Mouse (Mus musculus) liver, adult 2 months (tissue): ENCODE data around the gene AC170998.1. TPM values are rescaled to one million over a fixed set of nuclear protein-coding genes. Genes with fewer than 3 reads are reported as not detected.
A peak's percentile ranks its signal among the peaks of the same experiment; 100 is the strongest.

ENCODE experiments used
- DNase-seq: peaks from one replicate; pipeline ENCODE4 v3.0.0-alpha.2; 2011; ENCODE audit warnings: low read depth, low spot score; ENCODE audit errors: extremely low read depth
- H3K27ac ChIP-seq: fragments of 200-500 bp; replicated peaks from 2 replicates; pipeline ENCODE4 v1.5.1; 2012; ENCODE audit warnings: low read depth, mild to moderate bottlenecking, control low read depth, inconsistent platforms, low read length; ENCODE audit not compliant: insufficient read depth
- H3K27me3 ChIP-seq: fragments of 200-500 bp; 2 replicates; pipeline ENCODE4 v1.6.1; 2012; ENCODE audit warnings: mild to moderate bottlenecking, moderate library complexity, low read length, inconsistent platforms; ENCODE audit not compliant: control insufficient read depth, insufficient read depth
- H3K36me3 ChIP-seq: fragments of 200-500 bp; 2 replicates; pipeline ENCODE4 v1.6.1; 2012; ENCODE audit warnings: low read length, inconsistent platforms; ENCODE audit not compliant: control insufficient read depth, insufficient read depth
- H3K4me1 ChIP-seq: fragments of 200-500 bp; 2 replicates; pipeline ENCODE4 v1.6.1; 2011; ENCODE audit warnings: low read length; ENCODE audit not compliant: control insufficient read depth, insufficient read depth
- H3K4me3 ChIP-seq: fragments of 200-500 bp; 2 replicates; pipeline ENCODE4 v1.5.1; 2011; ENCODE audit warnings: low read depth, mild to moderate bottlenecking, control low read depth, low read length, moderate library complexity; ENCODE audit not compliant: insufficient read depth
- H3K79me2 ChIP-seq: fragments of 200-500 bp; 2 replicates; pipeline ENCODE4 v1.6.1; 2012; ENCODE audit warnings: inconsistent platforms, mild to moderate bottlenecking, low read length, moderate library complexity; ENCODE audit not compliant: control insufficient read depth, insufficient read depth
- H3K9ac ChIP-seq: fragments of 200-500 bp; 2 replicates; pipeline ENCODE4 v1.6.1; 2012; ENCODE audit warnings: low read depth, mild to moderate bottlenecking, control low read depth, inconsistent platforms, low read length
- CTCF ChIP-seq: fragments of 200-500 bp; IDR thresholded peaks from 2 replicates; pipeline ENCODE4 v1.5.1; 2011; ENCODE audit warnings: low read depth, low read length, control low read depth
- POLR2A ChIP-seq: fragments of 200-500 bp; IDR thresholded peaks from 2 replicates; pipeline ENCODE4 v1.6.1; 2011; ENCODE audit warnings: low read length, control low read depth; ENCODE audit not compliant: insufficient read depth; ENCODE audit errors: extremely low read depth
- WGBS: fragments of 180-500 bp; shearing (Covaris S2); methylation state at CpG from one replicate; pipeline ENCODE4 v1.1.7; 2018; 5-methylcytosine and 5-hydroxymethylcytosine counted together
- polyA plus RNA-seq: library from polyadenylated mRNA; depleted of rRNA; stranded (reverse); fragments of >200 nt; gene quantifications from 2 replicates; pipeline ENCODE4 v1.2.3, GENCODE M21; 2012
- total RNA-seq: library from RNA; depleted of rRNA; stranded (reverse); fragments of >200 nt; gene quantifications from 2 replicates; pipeline ENCODE4 v1.2.3, GENCODE M21; 2014

AC170998.1 gene
- total and polyA plus RNA-seq, 2 experiments, result 2.3 TPM; not detected in 1

GRCm38 (mm10) chr17:28690776-28691686, 34.9 kb upstream of the AC170998.1 start, which contains the start of gene Mapk14:
TSS of gene Mapk14 (plus strand) at chr17:28691329.
- Histone ChIP-seq H3K79me2 (peaks cover 15% of the 10 kb centered on the region), H3K9ac (peak within 1 kb of the TSS; percentile 98), H3K4me3 (peak within 1 kb of the TSS; percentile 97), H3K27ac (peak within 1 kb of the TSS; percentile 83), H3K27me3 (no peaks in the 10 kb centered on the region), H3K4me1 (peaks cover 23% of the 10 kb centered on the region), H3K36me3 (no peaks in the 10 kb centered on the region)
- DNase-seq, result peak; percentile 95
- TF ChIP-seq CTCF, result peak; percentile 93
- peak; percentile 98 for TF ChIP-seq POLR2A
- WGBS, result under 1% methylated on average over 86 of the region's 86 CpGs

- peaks cover 28% of the 10 kb centered on the region for H3K4me1 ChIP-seq
- DNase-seq, result peak; percentile 70
- H3K9ac ChIP-seq, result peak overlapping the region; percentile 98
- under 1% methylated on average over 53 of the region's 53 CpGs for WGBS
- no peak for TF ChIP-seq CTCF
- 0 out of 2 replicates have a peak, but pooled peaks have one; percentile 6 for TF ChIP-seq POLR2A
- H3K27ac ChIP-seq, result peak overlapping the region; percentile 71
- H3K27me3 ChIP-seq, result no peaks in the 10 kb centered on the region
- peak overlapping the region; percentile 97 for H3K4me3 ChIP-seq
- peaks cover 20% of the 10 kb centered on the region for H3K79me2 ChIP-seq
- no peaks in the 10 kb centered on the region for H3K36me3 ChIP-seq
Measured at GRCm38 (mm10) chr17:28691687-28692340, 34.1 kb upstream of the AC170998.1 start.

- peak overlapping the region; percentile 71 for H3K27ac ChIP-seq
- H3K79me2 ChIP-seq, result peaks cover 23% of the 10 kb centered on the region
- peak; percentile 64 for DNase-seq
- H3K36me3 ChIP-seq, result no peaks in the 10 kb centered on the region
- peak overlapping the region; percentile 97 for H3K4me3 ChIP-seq
- WGBS, result under 1% methylated on average over 18 of the region's 18 CpGs
- peaks cover 32% of the 10 kb centered on the region for H3K4me1 ChIP-seq
- no peaks in the 10 kb centered on the region for H3K27me3 ChIP-seq
- TF ChIP-seq POLR2A (no peak), CTCF (no peak)
- H3K9ac ChIP-seq, result peak overlapping the region; percentile 98
Measured at GRCm38 (mm10) chr17:28692341-28692710, 33.6 kb upstream of the AC170998.1 start.

GRCm38 (mm10) chr17:28693086-28693485, 32.8 kb upstream of the AC170998.1 start:
- no peak overlapping the region for H3K27ac ChIP-seq
- H3K27me3 ChIP-seq, result no peaks in the 10 kb centered on the region
- H3K9ac ChIP-seq, result no peak overlapping the region
- TF ChIP-seq CTCF (no peak), POLR2A (no peak)
- peaks cover 39% of the 10 kb centered on the region for H3K4me1 ChIP-seq
- H3K4me3 ChIP-seq, result peak overlapping the region; percentile 97; the same call in 1 of the 2 replicates
- H3K79me2 ChIP-seq, result peaks cover 23% of the 10 kb centered on the region
- H3K36me3 ChIP-seq, result no peaks in the 10 kb centered on the region
- peak; percentile 88 for DNase-seq
- under 1% methylated on average over 3 of the region's 3 CpGs for WGBS

- Histone ChIP-seq H3K27ac (peak overlapping the region; percentile 30), H3K9ac (no peak overlapping the region), H3K79me2 (peaks cover 23% of the 10 kb centered on the region), H3K4me1 (peaks cover 43% of the 10 kb centered on the region), H3K4me3 (no peak overlapping the region), H3K36me3 (no peaks in the 10 kb centered on the region), H3K27me3 (no peaks in the 10 kb centered on the region)
- 25% methylated on average over 2 of the region's 2 CpGs for WGBS
- TF ChIP-seq CTCF, result no peak
- TF ChIP-seq POLR2A, result no peak
- peak; percentile 85 for DNase-seq
Measured at GRCm38 (mm10) chr17:28694078-28694477, 31.8 kb upstream of the AC170998.1 start.
